Mouse (Mus musculus) lung, embryonic 16.5 days (tissue): ENCODE data around the gene Sirt7. TPM values are rescaled to one million over a fixed set of nuclear protein-coding genes. Genes with fewer than 3 reads are reported as not detected.

Source experiments
- ATAC-seq: fragments of 200-750 bp; cut with Nextera tagmentation; 2 replicates; pipeline ENCODE4 v1.8.0; 2017; ENCODE audit warnings: low read depth, mild to moderate bottlenecking, moderate library complexity
- H3K27ac ChIP-seq: fragments of 300-500 bp; sonication (generic); 2 replicates; pipeline ENCODE4 v1.5.1; 2014; ENCODE audit warnings: mild to moderate bottlenecking, control low read depth, low read length
- H3K27me3 ChIP-seq: fragments of 300-500 bp; sonication (generic); 2 replicates; pipeline ENCODE4 v1.6.1; 2014; ENCODE audit warnings: low read depth, low read length, mixed read lengths; ENCODE audit not compliant: control insufficient read depth, insufficient read depth
- H3K36me3 ChIP-seq: fragments of 300-500 bp; sonication (generic); 2 replicates; pipeline ENCODE4 v1.6.1; 2014; ENCODE audit warnings: low read length; ENCODE audit not compliant: control insufficient read depth, insufficient read depth
- H3K4me1 ChIP-seq: fragments of 300-500 bp; sonication (generic); replicated peaks from 2 replicates; pipeline ENCODE4 v1.6.1; 2014; ENCODE audit warnings: low read length, mixed read lengths; ENCODE audit not compliant: control insufficient read depth, insufficient read depth
- H3K4me2 ChIP-seq: fragments of 300-500 bp; sonication (generic); 2 replicates; pipeline ENCODE4 v1.6.1; 2014; ENCODE audit warnings: low read depth, low read length, control low read depth
- H3K4me3 ChIP-seq: fragments of 300-500 bp; sonication (generic); 2 replicates; pipeline ENCODE4 v1.5.1; 2014; ENCODE audit warnings: mild to moderate bottlenecking, low read length, control low read depth
- H3K9ac ChIP-seq: fragments of 300-500 bp; sonication (generic); 2 replicates; pipeline ENCODE4 v1.6.1; 2014; ENCODE audit warnings: low read length, control low read depth
- H3K9me3 ChIP-seq: fragments of 300-500 bp; sonication (generic); 2 replicates; pipeline ENCODE4 v1.6.1; 2016; ENCODE audit warnings: low read length; ENCODE audit not compliant: control insufficient read depth
- WGBS: fragments of 180-500 bp; shearing (Covaris S2); extraction: QIAGEN DNeasy Blood & Tissue Kit; methylation state at CpG from one replicate; pipeline ENCODE4 v1.1.7; 2014; 5-methylcytosine and 5-hydroxymethylcytosine counted together
- polyA plus RNA-seq: library from polyadenylated mRNA; unstranded; fragments of >200 nt; fragmentation: Nextera tagmentation; extraction: Ambion mirVana; gene quantifications from 2 replicates; pipeline ENCODE4 v1.2.1, GENCODE M21; 2015

Gene Sirt7
- polyA plus RNA-seq, 1 experiment from 2014 or later = 32.5 TPM

DNA sequence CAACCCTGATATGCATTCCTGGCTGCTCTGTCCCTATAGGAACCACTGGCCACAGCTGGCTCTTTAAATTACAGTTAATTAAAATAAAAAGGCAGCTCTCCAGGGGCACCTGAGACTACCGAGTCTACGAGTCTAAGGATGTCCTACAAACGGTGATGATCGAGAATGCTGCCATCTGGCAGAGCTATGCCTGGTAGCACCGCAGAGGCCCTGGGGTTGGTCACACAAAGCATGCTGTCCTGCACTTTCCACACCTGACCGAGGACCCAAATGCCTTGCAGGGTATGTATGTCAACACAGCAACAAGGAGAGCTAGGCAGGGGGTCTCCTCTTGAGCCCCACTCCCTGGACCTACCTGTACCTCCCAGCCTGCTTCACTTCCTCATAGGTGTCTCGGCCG, 11.1 kb downstream of the Sirt7 start:
- Histone ChIP-seq H3K36me3 (peaks cover 18% of the 10 kb centered on the region; the same call in 1 of the 2 replicates), H3K4me3 (no peak overlapping the region), H3K4me2 (no peak overlapping the region), H3K4me1 (peaks cover 9% of the 10 kb centered on the region), H3K9me3 (no peaks in the 10 kb centered on the region), H3K9ac (no peak overlapping the region), H3K27ac (no peak overlapping the region), H3K27me3 (no peaks in the 10 kb centered on the region)
- no peak for ATAC-seq
- WGBS = 86% methylated on average over 8 of the region's 8 CpGs

DNA sequence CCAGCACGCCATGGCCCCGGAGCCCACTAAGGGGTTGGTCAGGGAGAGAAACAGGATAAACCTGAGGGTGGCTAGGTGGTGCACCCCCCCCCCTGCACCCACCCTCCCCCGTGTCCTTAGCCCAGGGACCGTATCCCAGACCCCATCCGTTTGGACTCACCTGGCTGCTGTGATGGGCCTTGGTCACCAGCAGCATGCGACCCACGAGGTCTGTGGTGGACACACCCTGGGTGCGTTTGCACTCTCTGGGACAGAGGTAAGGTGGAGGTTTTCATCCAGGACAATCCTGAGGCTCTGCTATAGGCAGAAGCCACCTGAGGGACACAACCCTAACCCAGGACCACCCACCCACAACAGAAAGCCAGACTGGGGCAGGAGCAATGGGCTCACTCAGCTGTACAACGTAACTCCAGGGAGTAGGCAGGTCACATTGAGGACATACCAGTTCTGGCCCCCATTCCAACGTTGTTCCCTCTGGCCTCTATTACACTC, 11.5 kb downstream of the Sirt7 start:
- H3K9ac ChIP-seq = no peak overlapping the region
- H3K27ac ChIP-seq = no peak overlapping the region
- no peaks in the 10 kb centered on the region for H3K27me3 ChIP-seq
- H3K36me3 ChIP-seq = peaks cover 18% of the 10 kb centered on the region; the same call in 1 of the 2 replicates
- WGBS = 86% methylated on average over 10 of the region's 10 CpGs
- no peak overlapping the region for H3K4me3 ChIP-seq
- H3K4me1 ChIP-seq = peaks cover 14% of the 10 kb centered on the region
- H3K9me3 ChIP-seq = no peaks in the 10 kb centered on the region
- no peak overlapping the region for H3K4me2 ChIP-seq
- ATAC-seq = no peak

DNA sequence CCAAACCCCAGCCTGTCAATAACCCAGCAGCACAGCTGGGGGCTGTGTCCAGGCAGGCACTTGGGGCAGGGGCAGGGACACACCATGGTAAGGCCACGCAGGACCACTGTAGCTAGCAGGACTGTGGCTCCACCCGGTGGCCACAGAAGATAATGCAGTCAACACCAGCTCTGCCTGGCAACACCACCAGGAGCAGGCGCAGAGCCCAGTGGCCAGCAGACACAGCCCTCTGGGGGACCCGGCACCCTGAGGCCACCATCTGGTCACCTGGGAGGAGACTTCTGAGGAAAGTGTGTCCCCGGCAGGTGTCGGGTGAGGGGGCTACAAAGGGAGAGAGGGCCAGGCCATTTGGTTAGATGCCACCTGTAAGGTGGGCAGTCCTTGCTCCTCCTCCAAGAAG, 12.3 kb downstream of the Sirt7 start:
- Histone ChIP-seq H3K27ac (no peak overlapping the region), H3K9me3 (no peaks in the 10 kb centered on the region), H3K9ac (no peak overlapping the region), H3K36me3 (peaks cover 18% of the 10 kb centered on the region; the same call in 1 of the 2 replicates), H3K4me2 (no peak overlapping the region), H3K4me1 (peaks cover 21% of the 10 kb centered on the region), H3K27me3 (no peaks in the 10 kb centered on the region), H3K4me3 (no peak overlapping the region)
- WGBS = 23% methylated on average over 6 of the region's 6 CpGs
- peak; percentile 26 for ATAC-seq

DNA sequence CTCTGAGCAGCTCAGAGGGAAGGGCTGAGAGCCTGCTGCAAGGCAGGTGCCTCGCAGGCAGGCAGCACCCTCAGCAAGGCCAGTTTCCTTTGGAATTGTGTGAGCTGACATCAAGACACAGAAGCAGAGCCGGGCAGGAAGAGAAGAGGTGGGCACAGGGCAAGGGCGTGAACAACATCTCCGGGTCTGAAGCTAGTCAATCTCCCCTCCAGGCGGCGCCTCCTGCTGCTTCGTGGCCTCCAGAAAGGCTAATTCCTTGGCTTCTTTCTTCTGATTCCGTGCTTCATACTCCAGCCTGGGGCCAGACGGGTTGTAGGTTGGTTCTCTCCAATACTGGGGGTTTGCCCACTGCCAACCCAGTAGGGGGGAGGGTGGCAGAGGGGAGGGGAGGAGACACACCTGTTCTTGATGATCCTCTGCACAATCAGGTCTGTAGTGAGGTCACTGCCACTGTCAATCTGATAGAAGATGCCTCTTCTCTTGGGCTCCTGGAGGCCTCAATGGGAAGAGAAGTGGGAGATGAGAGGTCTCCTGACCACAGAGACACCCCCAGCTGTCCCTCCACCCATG, 14.5 kb downstream of the Sirt7 start:
- WGBS = 75% methylated on average over 9 of the region's 9 CpGs
- Histone ChIP-seq H3K9me3 (no peaks in the 10 kb centered on the region), H3K4me1 (peaks cover 19% of the 10 kb centered on the region), H3K27ac (no peak overlapping the region), H3K9ac (no peak overlapping the region), H3K4me2 (no peak overlapping the region), H3K27me3 (no peaks in the 10 kb centered on the region), H3K4me3 (no peak overlapping the region), H3K36me3 (peaks cover 18% of the 10 kb centered on the region; the same call in 1 of the 2 replicates)
- ATAC-seq = no peak

DNA sequence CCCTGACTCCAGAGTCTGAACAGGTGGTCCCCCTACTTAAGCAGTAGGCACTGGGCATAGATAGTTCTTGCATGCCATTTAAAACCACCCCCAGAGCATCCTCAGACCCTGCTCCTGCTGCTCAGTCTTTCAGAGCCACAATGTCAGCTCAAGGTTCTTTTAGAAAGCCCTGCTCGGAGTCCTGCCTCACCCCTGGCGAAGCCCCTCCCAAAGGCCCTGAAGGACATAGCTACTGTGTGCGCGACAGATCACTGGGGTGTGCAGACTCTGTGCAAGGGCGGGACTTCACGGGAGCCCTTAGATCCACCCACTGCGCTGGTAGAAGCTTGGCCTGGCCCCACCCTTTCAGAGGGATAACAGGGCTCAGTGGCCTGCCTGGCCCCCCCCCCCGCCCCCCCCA, 15.8 kb downstream of the Sirt7 start:
- H3K4me2 ChIP-seq = peak overlapping the region; percentile 73; the same call in 1 of the 2 replicates
- no peaks in the 10 kb centered on the region for H3K27me3 ChIP-seq
- peaks cover 21% of the 10 kb centered on the region for H3K36me3 ChIP-seq
- no peak overlapping the region for H3K4me3 ChIP-seq
- H3K9ac ChIP-seq = peak overlapping the region; percentile 65
- H3K9me3 ChIP-seq = no peaks in the 10 kb centered on the region
- peaks cover 19% of the 10 kb centered on the region for H3K4me1 ChIP-seq
- H3K27ac ChIP-seq = no peak overlapping the region
- ATAC-seq = no peak
- WGBS = 37% methylated on average over 8 of the region's 8 CpGs

DNA sequence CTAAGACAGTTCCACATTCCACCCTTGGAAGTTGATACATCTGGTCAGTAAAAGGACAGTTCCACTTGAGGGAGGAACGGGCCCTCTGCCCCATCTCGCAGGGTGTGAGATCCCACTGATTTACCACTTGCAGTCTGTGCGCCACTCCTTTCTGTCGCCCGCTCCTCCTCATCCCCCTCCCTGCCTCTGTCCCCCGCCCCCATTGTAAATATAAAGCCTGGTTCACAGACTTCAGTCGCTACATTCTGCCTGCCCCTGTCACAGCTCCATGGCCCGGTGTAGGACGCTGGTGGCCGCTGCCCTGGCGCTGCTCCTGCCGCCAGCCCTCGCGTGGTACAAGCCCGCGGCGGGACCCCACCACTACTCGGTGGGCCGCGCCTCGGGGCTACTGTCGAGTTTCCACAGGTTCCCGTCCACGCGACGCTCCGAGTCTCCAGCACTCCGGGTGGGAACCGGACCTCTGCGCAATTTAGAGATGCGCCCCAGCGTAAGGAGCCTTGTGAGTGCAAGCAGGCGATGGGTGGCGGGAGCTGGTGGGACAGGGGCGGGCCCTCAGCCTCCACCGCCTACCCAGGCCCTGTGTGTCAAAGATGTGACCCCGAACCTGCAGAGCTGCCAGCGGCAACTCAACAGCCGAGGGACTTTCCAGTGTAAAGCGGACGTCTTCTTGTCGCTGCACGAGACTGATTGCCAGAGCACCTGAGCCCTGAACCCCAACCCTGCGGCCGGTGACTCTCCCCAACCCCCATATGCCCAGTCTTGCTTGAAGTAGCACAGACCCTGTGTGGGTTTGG, 16.6 kb downstream of the Sirt7 start, which contains the start of gene Npb:
Gene Npb, plus strand, starts transcription at position 237 of the 794 bp plus-strand sequence.
- Histone ChIP-seq H3K4me1 (peaks cover 19% of the 10 kb centered on the region), H3K36me3 (peaks cover 25% of the 10 kb centered on the region), H3K27ac (no peak within 1 kb of the TSS), H3K4me3 (peak within 1 kb of the TSS; percentile 44), H3K27me3 (no peaks in the 10 kb centered on the region), H3K9ac (peak within 1 kb of the TSS; percentile 65), H3K4me2 (peak within 1 kb of the TSS; percentile 73), H3K9me3 (no peaks in the 10 kb centered on the region)
- 3% methylated on average over 45 of the region's 45 CpGs for WGBS
- peak; percentile 32; the same call in 1 of the 2 replicates for ATAC-seq

DNA sequence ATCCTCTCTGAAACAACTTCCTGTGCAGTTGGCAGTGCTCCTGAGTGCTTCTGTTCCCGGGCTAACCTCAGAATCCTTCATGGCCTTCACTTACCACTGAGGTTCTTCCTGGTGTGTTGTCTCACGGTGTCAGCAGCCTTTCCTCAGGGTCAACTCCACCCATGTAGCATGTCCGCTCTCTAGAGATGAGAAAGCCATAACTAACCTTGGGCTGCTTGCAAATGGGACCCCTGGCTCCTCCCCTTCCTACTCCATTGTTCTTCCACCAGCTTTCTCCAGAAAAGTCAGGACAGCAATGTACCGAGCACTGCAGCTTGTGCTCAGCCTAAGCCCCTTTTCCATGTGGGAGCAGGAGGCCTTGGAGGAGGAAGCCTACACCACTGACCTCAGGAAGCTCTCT, 18.3 kb downstream of the Sirt7 start:
- H3K9ac ChIP-seq = 0 out of 2 replicates have a peak overlapping the region, but pooled peaks have one; percentile 22
- H3K4me1 ChIP-seq = peaks cover 19% of the 10 kb centered on the region
- H3K4me2 ChIP-seq = no peak overlapping the region
- H3K27ac ChIP-seq = 0 out of 2 replicates have a peak overlapping the region, but pooled peaks have one; percentile 36
- WGBS = 68% methylated on average over 4 of the region's 4 CpGs
- no peaks in the 10 kb centered on the region for H3K9me3 ChIP-seq
- H3K36me3 ChIP-seq = peaks cover 31% of the 10 kb centered on the region
- 0 out of 2 replicates have a peak, but pooled peaks have one; percentile 10 for ATAC-seq
- H3K4me3 ChIP-seq = no peak overlapping the region
- H3K27me3 ChIP-seq = no peaks in the 10 kb centered on the region

DNA sequence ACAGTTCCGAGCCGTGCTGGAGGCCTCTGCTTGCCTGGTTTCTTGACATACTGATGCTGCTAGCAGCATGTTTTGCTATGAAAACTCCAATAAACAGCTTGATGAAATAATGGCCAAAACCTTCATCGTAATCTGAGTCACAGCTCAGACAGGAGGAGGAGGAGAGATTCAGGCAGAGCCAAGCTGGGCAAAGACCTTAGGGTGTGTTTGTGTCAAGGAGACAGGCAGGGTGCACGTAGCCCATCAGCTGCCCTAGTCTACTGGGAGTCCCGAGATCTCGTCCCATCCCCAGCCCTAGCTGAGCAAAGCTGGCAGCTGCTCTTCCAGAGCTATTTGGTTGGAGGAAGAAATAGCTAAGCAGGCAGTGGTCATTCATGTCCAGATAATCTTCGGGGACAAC, 19.4 kb downstream of the Sirt7 start:
- Histone ChIP-seq H3K4me2 (no peak overlapping the region), H3K9me3 (no peaks in the 10 kb centered on the region), H3K36me3 (peaks cover 27% of the 10 kb centered on the region), H3K27ac (no peak overlapping the region), H3K9ac (no peak overlapping the region), H3K4me3 (no peak overlapping the region), H3K27me3 (no peaks in the 10 kb centered on the region), H3K4me1 (peaks cover 19% of the 10 kb centered on the region)
- ATAC-seq = no peak
- 87% methylated on average over 7 of the region's 7 CpGs for WGBS

DNA sequence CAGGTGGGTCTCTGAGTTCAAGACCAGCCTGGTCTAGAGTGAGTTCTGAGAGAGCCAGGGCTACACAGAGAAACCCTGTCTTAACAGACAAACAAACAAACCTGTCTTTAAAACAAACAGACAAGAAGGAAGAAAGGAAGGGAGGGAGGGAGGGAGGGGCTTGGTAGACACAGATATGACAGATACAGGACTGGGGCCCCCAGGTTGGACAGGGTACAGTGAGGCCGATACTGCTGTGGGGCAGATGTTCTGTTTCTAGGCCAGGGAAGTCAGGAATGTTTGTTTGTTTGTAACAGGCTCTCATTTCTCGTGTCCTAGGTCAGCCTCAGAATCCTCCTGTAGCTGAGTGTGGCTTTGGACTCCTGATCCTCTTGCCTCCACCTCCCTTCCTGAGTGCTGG, 21.5 kb downstream of the Sirt7 start:
- H3K9ac ChIP-seq = no peak overlapping the region
- no peak for ATAC-seq
- H3K4me1 ChIP-seq = peaks cover 19% of the 10 kb centered on the region
- peaks cover 25% of the 10 kb centered on the region for H3K36me3 ChIP-seq
- 62% methylated on average over 2 of the region's 2 CpGs for WGBS
- H3K27ac ChIP-seq = no peak overlapping the region
- no peak overlapping the region for H3K4me3 ChIP-seq
- no peaks in the 10 kb centered on the region for H3K27me3 ChIP-seq
- no peaks in the 10 kb centered on the region for H3K9me3 ChIP-seq
- H3K4me2 ChIP-seq = no peak overlapping the region
